Mouse (Mus musculus) olfactory bulb, adult 2 months (tissue): Measurements from ENCODE around the gene Nek9.

Experiments
- CTCF ChIP-seq: fragments of 200-500 bp; IDR thresholded peaks from 2 replicates; pipeline ENCODE4 v1.5.1; 2012; ENCODE audit warnings: low read depth, mild to moderate bottlenecking, low read length, moderate library complexity; ENCODE audit not compliant: insufficient read depth
- POLR2A ChIP-seq: fragments of 200-500 bp; IDR thresholded peaks from 2 replicates; pipeline ENCODE4 v1.6.1; 2012; ENCODE audit warnings: mild to moderate bottlenecking, low read depth, low read length, moderate library complexity; ENCODE audit not compliant: insufficient read depth

GRCm38 (mm10) chr12:85284331-85284730, 54.8 kb downstream of the Nek9 start:
- no peak for TF ChIP-seq CTCF
- no peak for TF ChIP-seq POLR2A
